Mouse (Mus musculus) neural tube, embryonic 15.5 days (tissue): ENCODE measurements around the gene Gm10912. TPM values are rescaled to one million over a fixed set of nuclear protein-coding genes. Genes with fewer than 3 reads are reported as not detected.
"Not testable (repeated sequence)": the region's sequence is repeated elsewhere in the genome, so short reads cannot be mapped to it uniquely, and the experiment has no call there.

Experiments used
- ATAC-seq: fragments of 200-750 bp; cut with Nextera tagmentation; 2 replicates; pipeline ENCODE4 v1.8.0; 2017; ENCODE audit warnings: mild to moderate bottlenecking, moderate TSS enrichment, moderate library complexity; ENCODE audit not compliant: low FRiP score
- H3K27ac ChIP-seq: fragments of 300-500 bp; sonication (generic); replicated peaks from 2 replicates; pipeline ENCODE4 v1.5.1; 2015; ENCODE audit warnings: mild to moderate bottlenecking, inconsistent platforms
- H3K27me3 ChIP-seq: fragments of 300-500 bp; sonication (generic); replicated peaks from 2 replicates; pipeline ENCODE4 v1.6.1; 2015; ENCODE audit warnings: inconsistent platforms
- H3K36me3 ChIP-seq: fragments of 300-500 bp; sonication (generic); 2 replicates; pipeline ENCODE4 v1.6.1; 2015; ENCODE audit warnings: inconsistent platforms
- H3K4me1 ChIP-seq: fragments of 300-500 bp; sonication (generic); 2 replicates; pipeline ENCODE4 v1.6.1; 2015; ENCODE audit warnings: inconsistent platforms
- H3K4me2 ChIP-seq: fragments of 300-500 bp; sonication (generic); 2 replicates; pipeline ENCODE4 v1.6.1; 2015; ENCODE audit warnings: inconsistent platforms, mild to moderate bottlenecking, moderate library complexity
- H3K4me3 ChIP-seq: fragments of 300-500 bp; sonication (generic); replicated peaks from 2 replicates; pipeline ENCODE4 v1.5.1; 2015; ENCODE audit warnings: mild to moderate bottlenecking, inconsistent platforms
- H3K9ac ChIP-seq: fragments of 300-500 bp; sonication (generic); replicated peaks from 2 replicates; pipeline ENCODE4 v1.6.1; 2015; ENCODE audit warnings: mild to moderate bottlenecking, inconsistent platforms
- H3K9me3 ChIP-seq: fragments of 300-500 bp; sonication (generic); replicated peaks from 2 replicates; pipeline ENCODE4 v1.6.1; 2016; ENCODE audit warnings: inconsistent platforms
- WGBS: fragments of 180-500 bp; shearing (Covaris S2); methylation state at CpG from one replicate; pipeline ENCODE4 v1.1.7; 2015; ENCODE audit warnings: mixed read lengths; 5-methylcytosine and 5-hydroxymethylcytosine counted together
- polyA plus RNA-seq: library from polyadenylated mRNA; unstranded; fragments of >200 nt; fragmentation: Nextera tagmentation; extraction: Ambion mirVana; gene quantifications from 2 replicates; pipeline ENCODE4 v1.2.1, GENCODE M21; 2015

Gm10912 gene
- polyA plus RNA-seq, 1 experiment from 2014 or later = not detected

- ATAC-seq = no peak
- WGBS = 97% methylated on average over 2 of the region's 2 CpGs
Observed at GRCm38 (mm10) chr2:104099231-104099585, 33.6 kb downstream of the Gm10912 start.

DNA sequence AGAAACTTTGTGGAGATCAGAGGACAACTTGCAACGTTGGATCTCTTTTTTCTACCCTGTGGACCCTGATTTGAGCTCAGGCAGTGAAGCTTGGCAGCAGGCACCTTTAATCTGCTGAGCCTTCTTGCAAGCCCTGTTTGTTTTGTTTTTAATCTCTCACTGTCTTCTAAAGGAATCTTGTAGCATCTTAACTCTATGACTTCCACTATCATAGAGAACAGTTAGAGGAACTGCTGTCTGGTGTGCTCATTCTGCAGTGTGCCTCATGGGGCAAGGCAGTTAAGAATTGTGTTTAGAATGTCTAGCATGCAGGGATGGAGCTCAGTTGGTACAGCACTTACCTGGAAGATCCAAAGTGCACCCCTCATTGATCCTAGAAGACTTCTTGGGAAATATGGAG lies 34.3 kb downstream of the Gm10912 start:
- ATAC-seq = no peak
- Histone ChIP-seq H3K27me3 (no peaks in the 10 kb centered on the region), H3K4me1 (peaks cover 10% of the 10 kb centered on the region; the same call in 1 of the 2 replicates), H3K4me3 (no peak overlapping the region), H3K9ac (no peak overlapping the region), H3K36me3 (no peaks in the 10 kb centered on the region), H3K9me3 (no peaks in the 10 kb centered on the region), H3K4me2 (no peak overlapping the region), H3K27ac (no peak overlapping the region)
- WGBS = 68% methylated on average over 1 of the region's 1 CpGs

More at GRCm38 (mm10) chr2:104099231-104099585, 33.6 kb downstream of the Gm10912 start:
- H3K4me1 ChIP-seq = peaks cover 10% of the 10 kb centered on the region; the same call in 1 of the 2 replicates
- H3K36me3 ChIP-seq = no peaks in the 10 kb centered on the region
- H3K4me3 ChIP-seq = no peak overlapping the region
- H3K9me3 ChIP-seq = no peaks in the 10 kb centered on the region
- no peak overlapping the region for H3K4me2 ChIP-seq
- no peak overlapping the region for H3K27ac ChIP-seq
- H3K27me3 ChIP-seq = no peaks in the 10 kb centered on the region
- H3K9ac ChIP-seq = no peak overlapping the region

DNA sequence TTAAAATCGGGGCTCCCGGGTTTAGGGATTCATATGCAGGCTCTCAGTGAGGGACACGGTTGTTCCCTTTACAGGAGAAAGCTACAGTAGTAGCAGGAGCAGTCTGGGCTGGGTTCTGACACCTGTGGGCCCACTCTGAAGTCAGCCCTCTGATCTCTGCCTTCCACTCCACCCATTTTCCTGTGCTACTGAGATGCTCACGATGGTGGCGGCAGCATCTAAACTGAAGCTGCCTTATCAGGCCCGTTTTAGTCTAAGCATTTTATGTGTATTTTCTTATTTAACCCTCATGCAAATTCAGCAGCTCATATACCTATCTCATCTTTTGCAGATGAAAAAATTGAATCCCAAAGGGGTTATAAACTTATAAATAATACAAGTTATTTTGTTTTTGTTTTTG lies 39.2 kb downstream of the Gm10912 start:
- H3K4me3 ChIP-seq = no peak overlapping the region
- no peaks in the 10 kb centered on the region for H3K4me1 ChIP-seq
- H3K27me3 ChIP-seq = no peaks in the 10 kb centered on the region
- no peak overlapping the region for H3K27ac ChIP-seq
- no peaks in the 10 kb centered on the region for H3K36me3 ChIP-seq
- no peaks in the 10 kb centered on the region for H3K9me3 ChIP-seq
- H3K4me2 ChIP-seq = no peak overlapping the region
- 92% methylated on average over 6 of the region's 6 CpGs for WGBS
- H3K9ac ChIP-seq = no peak overlapping the region
- ATAC-seq = no peak

DNA sequence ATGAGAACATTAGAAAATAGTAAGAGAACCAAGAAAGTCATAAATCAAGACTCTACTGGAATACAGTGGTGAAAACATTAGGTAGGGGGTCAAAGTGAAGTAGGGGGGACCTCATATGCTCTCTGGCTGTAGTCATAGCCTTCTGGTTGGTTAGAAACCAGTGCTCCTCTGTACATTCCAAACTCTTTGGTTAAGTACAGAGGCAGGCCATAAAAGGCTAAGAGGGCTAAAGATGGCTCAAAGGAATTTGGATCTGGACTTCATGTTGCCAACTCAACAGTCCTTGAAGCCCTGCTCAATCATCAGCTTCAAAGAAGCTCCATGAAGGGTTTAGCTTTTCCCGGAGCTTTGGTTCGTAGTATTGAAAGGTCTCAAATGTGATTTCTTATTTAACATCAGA lies 43.4 kb downstream of the Gm10912 start:
- H3K4me1 ChIP-seq, H3K27ac ChIP-seq, H3K4me3 ChIP-seq, H3K9ac ChIP-seq, H3K4me2 ChIP-seq, ATAC-seq, H3K9me3 ChIP-seq, H3K27me3 ChIP-seq, H3K36me3 ChIP-seq: not testable (repeated sequence)
- 98% methylated on average over 2 of the region's 2 CpGs for WGBS

DNA sequence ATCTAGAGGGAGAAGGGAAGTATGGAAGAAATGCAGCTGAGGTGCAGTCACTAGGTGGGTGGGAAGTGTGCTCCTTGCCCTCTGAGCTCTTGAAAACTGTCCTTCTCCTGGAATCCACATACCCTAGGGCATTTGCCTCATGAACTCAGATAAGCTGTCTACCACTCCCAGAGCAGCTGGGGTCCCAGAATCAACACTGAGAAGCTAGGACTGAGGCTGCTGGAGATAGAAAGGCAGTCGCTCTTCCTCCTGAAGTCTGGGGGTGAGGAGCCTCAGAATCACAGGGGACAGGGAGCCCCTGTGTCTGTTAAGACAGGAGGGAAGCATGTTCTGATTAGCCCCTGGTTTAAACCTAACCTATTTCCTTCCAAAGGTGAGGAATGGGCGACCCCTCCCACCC lies 43.9 kb downstream of the Gm10912 start:
- H3K27me3 ChIP-seq = no peaks in the 10 kb centered on the region
- no peak overlapping the region for H3K4me2 ChIP-seq
- H3K27ac ChIP-seq = no peak overlapping the region
- no peak overlapping the region for H3K4me3 ChIP-seq
- no peaks in the 10 kb centered on the region for H3K9me3 ChIP-seq
- no peaks in the 10 kb centered on the region for H3K36me3 ChIP-seq
- H3K9ac ChIP-seq = no peak overlapping the region
- no peak for ATAC-seq
- H3K4me1 ChIP-seq = no peaks in the 10 kb centered on the region
- 78% methylated on average over 2 of the region's 2 CpGs for WGBS

DNA sequence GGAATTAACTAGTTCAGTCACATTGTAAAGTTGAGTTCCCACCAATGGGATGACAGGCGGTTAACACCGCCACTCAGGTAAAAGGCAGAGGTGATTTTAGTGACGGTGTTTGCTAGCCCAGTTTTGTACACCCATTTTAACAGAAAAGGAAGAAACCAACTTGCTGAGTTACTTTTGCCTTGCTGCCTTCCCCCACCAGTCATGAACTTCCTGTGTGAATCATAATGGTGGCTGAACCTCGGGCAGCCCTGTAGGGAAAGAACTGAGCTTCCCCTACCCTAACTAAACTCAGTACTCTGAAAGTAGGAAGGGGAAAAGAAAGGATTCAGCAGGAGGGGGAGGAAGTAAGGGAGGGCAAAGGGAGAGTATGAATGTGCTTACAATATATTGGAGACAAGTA lies 44.4 kb downstream of the Gm10912 start:
- 84% methylated on average over 4 of the region's 4 CpGs for WGBS
- no peak overlapping the region for H3K4me3 ChIP-seq
- ATAC-seq = no peak
- no peak overlapping the region for H3K27ac ChIP-seq
- H3K27me3 ChIP-seq = no peaks in the 10 kb centered on the region
- no peaks in the 10 kb centered on the region for H3K4me1 ChIP-seq
- no peaks in the 10 kb centered on the region for H3K36me3 ChIP-seq
- H3K4me2 ChIP-seq = no peak overlapping the region
- no peak overlapping the region for H3K9ac ChIP-seq
- no peaks in the 10 kb centered on the region for H3K9me3 ChIP-seq

- no CpG with 5 or more reads among the region's 1 CpGs for WGBS
- not testable (repeated sequence) for H3K36me3 ChIP-seq, H3K27me3 ChIP-seq, H3K4me3 ChIP-seq, ATAC-seq, H3K27ac ChIP-seq, H3K9ac ChIP-seq, H3K9me3 ChIP-seq, H3K4me1 ChIP-seq, H3K4me2 ChIP-seq
Observed at GRCm38 (mm10) chr2:104111170-104111797, 45.7 kb downstream of the Gm10912 start.

GRCm38 (mm10) chr2:104113563-104113962 lies 47.9 kb downstream of the Gm10912 start:
- not testable (repeated sequence) for H3K9ac ChIP-seq, H3K9me3 ChIP-seq, H3K27me3 ChIP-seq, H3K4me3 ChIP-seq, H3K36me3 ChIP-seq, H3K4me2 ChIP-seq, H3K27ac ChIP-seq, H3K4me1 ChIP-seq, ATAC-seq

- no peak for ATAC-seq
- no peaks in the 10 kb centered on the region for H3K36me3 ChIP-seq
- no peak overlapping the region for H3K27ac ChIP-seq
- no peaks in the 10 kb centered on the region for H3K9me3 ChIP-seq
- no peak overlapping the region for H3K4me2 ChIP-seq
- WGBS = 67% methylated on average over 3 of the region's 3 CpGs
- no peaks in the 10 kb centered on the region for H3K4me1 ChIP-seq
- no peak overlapping the region for H3K4me3 ChIP-seq
- no peaks in the 10 kb centered on the region for H3K27me3 ChIP-seq
- H3K9ac ChIP-seq = no peak overlapping the region
Observed at GRCm38 (mm10) chr2:104114898-104115297, 49.3 kb downstream of the Gm10912 start.

Other genes with a start within 250 kb of the Gm10912 start
- gene Lmo2, start 107.8 kb upstream of the Gm10912 start, polyA plus RNA-seq = 49.6 and 55.4 TPM in 2 replicates
- 70.0 and 70.9 TPM in 2 replicates for gene Fbxo3, start 38.1 kb upstream of the Gm10912 start, polyA plus RNA-seq
- 2.5 and 3.1 TPM in 2 replicates for gene 4931422A03Rik, start 37.5 kb upstream of the Gm10912 start, polyA plus RNA-seq
- gene Gm10799, start 2.7 kb downstream of the Gm10912 start, polyA plus RNA-seq = not detected in 2 replicates
- 3.8 and 4.2 TPM in 2 replicates for gene Cd59b, start 4.0 kb downstream of the Gm10912 start, polyA plus RNA-seq
- gene Cd59a, start 30.0 kb downstream of the Gm10912 start, polyA plus RNA-seq = 16.7 and 19.3 TPM in 2 replicates
- gene A930018P22Rik, start 56.9 kb downstream of the Gm10912 start, polyA plus RNA-seq = not detected in 2 replicates